Mouse (Mus musculus): ENCODE measurements around the gene Kdsr.

DNA sequence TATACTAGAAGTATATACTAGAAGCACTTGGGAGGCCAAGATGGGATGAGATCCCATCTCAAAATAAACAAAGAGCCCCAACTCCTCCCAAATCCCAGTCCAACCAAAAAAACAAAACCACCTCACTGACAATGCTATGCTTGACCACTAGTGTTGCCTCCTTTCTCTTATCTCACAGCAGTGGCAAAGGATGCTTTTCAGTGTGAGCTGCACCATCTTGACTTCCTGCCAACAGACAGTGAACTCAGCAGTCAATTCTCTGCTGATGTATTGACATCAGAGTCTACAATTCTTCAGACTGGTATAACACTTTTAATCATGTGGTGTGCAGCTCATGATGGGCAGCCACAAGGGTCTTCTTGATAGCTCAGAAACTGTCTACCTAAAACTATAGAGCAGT lies 9.2 kb upstream of the Kdsr start:
- TF ChIP-seq POLR2A (IDR thresholded peaks at IDR 0.05; ENCODE audit: extremely low read depth, insufficient read depth, low read length): no peak
- TF ChIP-seq CTCF (IDR thresholded peaks at IDR 0.05; ENCODE audit: extremely low read depth, insufficient read depth, low read length): no peak
